Mouse (Mus musculus): ENCODE measurements around the gene Taar5. TPM values are rescaled to one million over a fixed set of nuclear protein-coding genes. Genes with fewer than 3 reads are reported as not detected.

Gene Taar5
- not detected in 2 replicates for total RNA-seq (2015)
- not detected in 2 replicates for total RNA-seq (2017)

- ATAC-seq (replicated peaks; ENCODE audit: poor library complexity), result no peak
Observed at GRCm38 (mm10) chr10:23970656-23971165, at the start of gene Taar5. TSS of gene Taar5 (plus strand) at chr10:23970706.

- ATAC-seq (replicated peaks; ENCODE audit: poor library complexity), result no peak
Observed at GRCm38 (mm10) chr10:23922468-23922867, 48.0 kb upstream of the Taar5 start.

- no peak for ATAC-seq (replicated peaks; ENCODE audit: poor library complexity)
Observed at GRCm38 (mm10) chr10:23923941-23924340, 46.6 kb upstream of the Taar5 start.

GRCm38 (mm10) chr10:23937613-23938012 is 32.9 kb upstream of the Taar5 start:
- no peak for ATAC-seq (replicated peaks; ENCODE audit: poor library complexity)

GRCm38 (mm10) chr10:23938312-23938711 is 32.2 kb upstream of the Taar5 start, which contains the start of gene Taar2:
TSS of gene Taar2 (plus strand) at chr10:23938572.
- ATAC-seq (replicated peaks; ENCODE audit: poor library complexity), result no peak

GRCm38 (mm10) chr10:23942465-23942864 is 28.0 kb upstream of the Taar5 start:
- peak; percentile 72 for ATAC-seq (replicated peaks; ENCODE audit: poor library complexity)

GRCm38 (mm10) chr10:23948026-23948425 is 22.5 kb upstream of the Taar5 start:
- 0 out of 2 replicates have a peak, but pooled peaks have one; percentile 44 for ATAC-seq (replicated peaks; ENCODE audit: poor library complexity)

- no peak for ATAC-seq (replicated peaks; ENCODE audit: poor library complexity)
Observed at GRCm38 (mm10) chr10:23949508-23950005, 20.9 kb upstream of the Taar5 start, which contains the start of gene Taar3. TSS of gene Taar3 (plus strand) at chr10:23949558.

- ATAC-seq (replicated peaks; ENCODE audit: poor library complexity), result no peak
Observed at GRCm38 (mm10) chr10:23951714-23952113, 18.8 kb upstream of the Taar5 start.

GRCm38 (mm10) chr10:23959071-23959470 is 11.4 kb upstream of the Taar5 start:
- no peak for ATAC-seq (replicated peaks; ENCODE audit: poor library complexity)

- peak; percentile 87 for ATAC-seq (replicated peaks; ENCODE audit: poor library complexity)
Observed at GRCm38 (mm10) chr10:23960444-23960915, 10.0 kb upstream of the Taar5 start, which contains the start of gene Taar4. TSS of gene Taar4 (plus strand) at chr10:23960494.

- no peak for ATAC-seq (replicated peaks; ENCODE audit: poor library complexity)
Observed at GRCm38 (mm10) chr10:23963444-23963843, 7.1 kb upstream of the Taar5 start.

GRCm38 (mm10) chr10:23964921-23965610 is 5.4 kb upstream of the Taar5 start:
- peak; percentile 58 for ATAC-seq (replicated peaks; ENCODE audit: poor library complexity)

- no peak for ATAC-seq (replicated peaks; ENCODE audit: poor library complexity)
Observed at GRCm38 (mm10) chr10:23971256-23971655, 750 bp downstream of the Taar5 start.

GRCm38 (mm10) chr10:23977958-23978357 is 7.5 kb downstream of the Taar5 start:
- ATAC-seq (replicated peaks; ENCODE audit: poor library complexity), result no peak

- peak; percentile 100 for ATAC-seq (replicated peaks; ENCODE audit: poor library complexity)
Observed at GRCm38 (mm10) chr10:23978901-23979705, 8.6 kb downstream of the Taar5 start.

- no peak for ATAC-seq (replicated peaks; ENCODE audit: poor library complexity)
Observed at GRCm38 (mm10) chr10:23985546-23985945, 15.0 kb downstream of the Taar5 start, which contains the start of gene Taar6. TSS of gene Taar6 (minus strand) at chr10:23985646.

- ATAC-seq (replicated peaks; ENCODE audit: poor library complexity), result peak; percentile 61
Observed at GRCm38 (mm10) chr10:23986419-23986818, 15.9 kb downstream of the Taar5 start.

GRCm38 (mm10) chr10:23993381-23993780 is 22.9 kb downstream of the Taar5 start, which contains the start of gene Taar7a:
TSS of gene Taar7a (minus strand) at chr10:23993481.
- ATAC-seq (replicated peaks; ENCODE audit: poor library complexity), result no peak

GRCm38 (mm10) chr10:23999639-24000038 is 29.1 kb downstream of the Taar5 start, which contains the start of gene Taar7b:
TSS of gene Taar7b (plus strand) at chr10:23999939.
- ATAC-seq (replicated peaks; ENCODE audit: poor library complexity), result no peak

GRCm38 (mm10) chr10:24006442-24006841 is 35.9 kb downstream of the Taar5 start:
- no peak for ATAC-seq (replicated peaks; ENCODE audit: poor library complexity)

All from megakaryocyte progenitor cell, adult 5-6 weeks (primary cell).